In genomic region chr9:115230141-115230540, GRCm38 (mm10) we compare ENCODE assay signal across 14 mouse cellular contexts.
"Had no signal": no experiment of that assay in that cellular context is flagged by ENCODE, and none has a peak within 500 bp of the region (broad histone marks: within the 10 kb centered on the region; RNA-seq: fewer than 3 reads in every experiment).

No protein-coding gene starts in this region.

- H3K27me3 ChIP-seq: intestine, embryonic 15.5 days; limb, embryonic 15.5 days; liver, embryonic 13.5 days; midbrain, embryonic 15.5 days; neural tube, embryonic 13.5 days; stomach, embryonic 15.5 days had no signal

- H3K4me3 ChIP-seq: intestine, embryonic 15.5 days; left cerebral cortex, adult 2 months; limb, embryonic 15.5 days; liver, embryonic 13.5 days; midbrain, embryonic 15.5 days; neural tube, embryonic 13.5 days; stomach, embryonic 15.5 days had no signal

- ATAC-seq: intestine, embryonic 15.5 days; midbrain, embryonic 15.5 days had no signal

- H3K4me1 ChIP-seq: intestine, embryonic 15.5 days; liver, embryonic 13.5 days; midbrain, embryonic 15.5 days; stomach, embryonic 15.5 days had no signal

- DNase-seq: kidney, adult 2 months; kidney, postnatal 14 days; liver, embryonic 13.5 days; lung, adult 18-20 months; retina, postnatal 1 day; right cerebral cortex, postnatal 14 days; thymus, adult 2 months; thymus, postnatal 25 days had no signal

- H3K36me3 ChIP-seq: intestine, embryonic 15.5 days; liver, embryonic 13.5 days; midbrain, embryonic 15.5 days; stomach, embryonic 15.5 days had no signal

- H3K27ac ChIP-seq: intestine, embryonic 15.5 days; left cerebral cortex, adult 2 months; limb, embryonic 15.5 days; liver, embryonic 13.5 days; midbrain, embryonic 15.5 days; neural tube, embryonic 13.5 days; stomach, embryonic 15.5 days had no signal

- H3K4me2 ChIP-seq: intestine, embryonic 15.5 days; limb, embryonic 15.5 days; liver, embryonic 13.5 days; midbrain, embryonic 15.5 days; neural tube, embryonic 13.5 days; stomach, embryonic 15.5 days had no signal

- H3K9ac ChIP-seq: intestine, embryonic 15.5 days; limb, embryonic 15.5 days; liver, embryonic 13.5 days; midbrain, embryonic 15.5 days; neural tube, embryonic 13.5 days; stomach, embryonic 15.5 days had no signal

- H3K9me3 ChIP-seq: intestine, embryonic 15.5 days; limb, embryonic 15.5 days; liver, embryonic 13.5 days; midbrain, embryonic 15.5 days; neural tube, embryonic 13.5 days; stomach, embryonic 15.5 days had no signal
